Mouse (Mus musculus) gastrocnemius, adult 2 months (tissue): ENCODE measurements around the gene Zfy1. TPM values are rescaled to one million over a fixed set of nuclear protein-coding genes. Genes with fewer than 3 reads are reported as not detected.
"Not testable (repeated sequence)": the region's sequence is repeated elsewhere in the genome, so short reads cannot be mapped to it uniquely, and the experiment has no call there.

ENCODE experiments used
- DNase-seq: peaks from one replicate; pipeline ENCODE4 v3.0.0; 2022
- H3K27ac ChIP-seq: fragments of 200-600 bp; 2 replicates; pipeline ENCODE4 v1.8.1; 2022; ENCODE audit warnings: mild to moderate bottlenecking
- H3K4me3 ChIP-seq: fragments of 200-600 bp; 2 replicates; pipeline ENCODE4 v1.8.1; 2022; ENCODE audit warnings: mild to moderate bottlenecking, moderate library complexity
- CTCF ChIP-seq: fragments of 200-600 bp; IDR thresholded peaks from 2 replicates; pipeline ENCODE4 v1.8.1; 2022; ENCODE audit warnings: antibody characterized with exemption, mild to moderate bottlenecking, moderate library complexity
- intact Hi-C: fragments of 180-260 bp; cut with DNase I; formaldehyde crosslinking; loops from one replicate; pipeline ENCODE4 v1.15.1; 2025
- long read RNA-seq, 2 experiments: library from polyadenylated mRNA; stranded (forward); transcript quantifications; one replicate each; pipeline ENCODE4 v2.0.0; 2021
- total RNA-seq, 2 experiments: library from RNA; stranded (reverse); gene quantifications; 2 replicates each; pipeline ENCODE4 v1.2.3; 2021

The Zfy1 gene
- not detected for total RNA-seq
- long read RNA-seq, experiment 1: 0 reads
- long read RNA-seq, experiment 2: 0 reads

- intact Hi-C loops: not testable (repeated sequence)
Observed at GRCm38 (mm10) chrY:797309-797708, at the start of gene Zfy1. Zfy1 (minus strand) TSS chrY:797409.

GRCm38 (mm10) chrY:818396-818795 lies 21.2 kb upstream of the Zfy1 start, which contains the start of gene Uba1y:
Uba1y (plus strand) TSS chrY:818649.
- no peak for TF ChIP-seq CTCF

More at GRCm38 (mm10) chrY:797309-797708, at the start of gene Zfy1:
- DNase-seq, H3K4me3 ChIP-seq, H3K27ac ChIP-seq: not testable (repeated sequence)

GRCm38 (mm10) chrY:808991-809661 lies 11.9 kb upstream of the Zfy1 start:
- TF ChIP-seq CTCF: no peak
- peak; percentile 68 for DNase-seq
- intact Hi-C loops: no loop called here

More at GRCm38 (mm10) chrY:818396-818795, 21.2 kb upstream of the Zfy1 start, which contains the start of gene Uba1y:
- DNase-seq: no peak
- no peak within 1 kb of the TSS for H3K27ac ChIP-seq
- no peak within 1 kb of the TSS for H3K4me3 ChIP-seq
- intact Hi-C loops: no loop called here

More at GRCm38 (mm10) chrY:808991-809661, 11.9 kb upstream of the Zfy1 start:
- Histone ChIP-seq H3K27ac (no peak overlapping the region), H3K4me3 (no peak overlapping the region)

Other genes starting within 250 kb of the Zfy1 start
- not detected for gene Uba1y, start 21.2 kb upstream of the Zfy1 start, total RNA-seq
- 10 to 100 TPM in 1 of 2 experiments, not detected in 1; 10.4 TPM for gene Kdm5d, start 100.4 kb upstream of the Zfy1 start, total RNA-seq
- 10 to 100 TPM in 1 of 2 experiments, not detected in 1; 27.6 TPM for gene Eif2s3y, start 213.1 kb upstream of the Zfy1 start, total RNA-seq